Comparison of ENCODE assay signal across 21 mouse cellular contexts in the genomic region with DNA sequence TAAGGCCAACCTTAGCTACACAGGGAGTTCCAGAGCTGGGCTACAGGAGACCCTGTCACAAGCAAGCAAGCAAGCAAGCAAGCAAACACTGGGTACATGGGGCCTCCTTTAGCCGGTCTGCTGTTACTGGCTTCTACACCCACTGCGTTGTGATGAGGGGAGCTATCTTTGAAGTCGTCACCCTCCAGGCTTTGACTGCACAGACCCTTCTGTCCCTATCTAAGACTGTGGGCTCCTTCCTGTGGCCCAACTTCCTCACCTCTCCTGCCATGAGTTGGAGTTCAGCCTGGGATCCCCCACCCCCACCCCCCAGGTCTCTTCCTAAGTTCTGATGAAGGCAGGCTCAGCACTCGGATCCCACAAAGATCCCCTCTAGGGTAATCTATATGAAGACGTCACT.
"Had no signal": no experiment of that assay in that cellular context is flagged by ENCODE, and none has a peak within 500 bp of the region (broad histone marks: within the 10 kb centered on the region; RNA-seq: fewer than 3 reads in every experiment).

No protein-coding gene starts in this region.

- H3K9me3 ChIP-seq: heart, embryonic 13.5 days; heart, embryonic 15.5 days; hindbrain, embryonic 13.5 days; hindbrain, embryonic 15.5 days; limb, embryonic 10.5 days; limb, embryonic 12.5 days; liver, embryonic 13.5 days; liver, embryonic 15.5 days had no signal

- H3K36me3 ChIP-seq: heart, embryonic 13.5 days; heart, embryonic 15.5 days; hindbrain, embryonic 13.5 days; limb, embryonic 10.5 days; limb, embryonic 12.5 days; liver, embryonic 13.5 days; liver, embryonic 15.5 days had no signal

- H3K27me3 ChIP-seq: heart, embryonic 15.5 days; hindbrain, embryonic 13.5 days; hindbrain, embryonic 15.5 days; limb, embryonic 12.5 days; liver, embryonic 13.5 days; liver, embryonic 15.5 days had no signal

- H3K4me2 ChIP-seq: heart, embryonic 11.5 days; heart, embryonic 13.5 days; heart, embryonic 15.5 days; hindbrain, embryonic 13.5 days; hindbrain, embryonic 15.5 days; limb, embryonic 12.5 days; liver, embryonic 13.5 days; liver, embryonic 15.5 days had no signal

- H3K4me1 ChIP-seq: heart, embryonic 13.5 days; hindbrain, embryonic 13.5 days; hindbrain, embryonic 15.5 days; limb, embryonic 12.5 days had no signal

- H3K27ac ChIP-seq: heart, adult 2 months; heart, embryonic 13.5 days; heart, embryonic 15.5 days; hindbrain, embryonic 13.5 days; hindbrain, embryonic 15.5 days; hindbrain, postnatal 0 days; limb, embryonic 10.5 days; limb, embryonic 12.5 days; liver, embryonic 13.5 days; liver, embryonic 15.5 days had no signal

- H3K9ac ChIP-seq: heart, embryonic 13.5 days; heart, embryonic 15.5 days; hindbrain, embryonic 13.5 days; hindbrain, embryonic 15.5 days; limb, embryonic 12.5 days; liver, embryonic 13.5 days; liver, embryonic 15.5 days had no signal

- DNase-seq: gastrocnemius, postnatal 14 days; gastrocnemius, postnatal 36 days; heart, adult 2 months; heart, postnatal 14 days; kidney, adult 11 months; kidney, adult 2 months; kidney, postnatal 14 days; kidney, postnatal 36 days; layer of hippocampus, adult 9-11 months; layer of hippocampus, postnatal 36 days; liver, embryonic 13.5 days had no signal

- H3K4me3 ChIP-seq: heart, adult 2 months; heart, embryonic 13.5 days; heart, embryonic 15.5 days; hindbrain, embryonic 13.5 days; hindbrain, embryonic 15.5 days; limb, embryonic 10.5 days; limb, embryonic 12.5 days; liver, embryonic 13.5 days; liver, embryonic 15.5 days had no signal

- ATAC-seq: hindbrain, postnatal 0 days; intestine, embryonic 16.5 days had no signal
